Mouse (Mus musculus) olfactory bulb, adult 2 months (tissue): Measurements from ENCODE around the gene Ift43. TPM values are rescaled to one million over a fixed set of nuclear protein-coding genes. Genes with fewer than 3 reads are reported as not detected.

Experiments used
- H3K27ac ChIP-seq: fragments of 200-500 bp; 2 replicates; pipeline ENCODE4 v1.5.1; 2012; ENCODE audit warnings: low read depth, low read length; ENCODE audit not compliant: insufficient read depth
- H3K4me1 ChIP-seq: fragments of 200-500 bp; 2 replicates; pipeline ENCODE4 v1.6.1; 2012; ENCODE audit warnings: low read length; ENCODE audit not compliant: control insufficient read depth, insufficient read depth
- H3K4me3 ChIP-seq: fragments of 200-500 bp; 2 replicates; pipeline ENCODE4 v1.5.1; 2012; ENCODE audit warnings: mild to moderate bottlenecking, low read depth, low read length, moderate library complexity; ENCODE audit not compliant: insufficient read depth
- CTCF ChIP-seq: fragments of 200-500 bp; IDR thresholded peaks from 2 replicates; pipeline ENCODE4 v1.5.1; 2012; ENCODE audit warnings: low read depth, mild to moderate bottlenecking, low read length, moderate library complexity; ENCODE audit not compliant: insufficient read depth
- POLR2A ChIP-seq: fragments of 200-500 bp; IDR thresholded peaks from 2 replicates; pipeline ENCODE4 v1.6.1; 2012; ENCODE audit warnings: mild to moderate bottlenecking, low read depth, low read length, moderate library complexity; ENCODE audit not compliant: insufficient read depth
- WGBS: fragments of 180-500 bp; shearing (Covaris S2); methylation state at CpG from one replicate; pipeline ENCODE4 v1.1.7; 2018; 5-methylcytosine and 5-hydroxymethylcytosine counted together
- polyA plus RNA-seq: library from polyadenylated mRNA; stranded (reverse); fragments of >200 nt; gene quantifications from 2 replicates; pipeline ENCODE4 v1.2.4, GENCODE M21; 2012; ENCODE audit warnings: low replicate concordance; ENCODE audit not compliant: missing spikeins, insufficient read depth, insufficient read length

Gene Ift43
- polyA plus RNA-seq, 1 experiment = not detected

GRCm38 (mm10) chr12:86076321-86076901 lies 5.9 kb upstream of the Ift43 start:
- peaks cover 27% of the 10 kb centered on the region for H3K4me1 ChIP-seq
- H3K4me3 ChIP-seq = peak overlapping the region; percentile 80
- 5% methylated on average over 13 of the region's 13 CpGs for WGBS
- TF ChIP-seq CTCF = peak; percentile 45; the same call in 1 of the 2 replicates
- no peak for TF ChIP-seq POLR2A
- H3K27ac ChIP-seq = peak overlapping the region; percentile 87

GRCm38 (mm10) chr12:86077322-86077721 lies 5.0 kb upstream of the Ift43 start:
- H3K27ac ChIP-seq = peak overlapping the region; percentile 87
- 18% methylated on average over 8 of the region's 8 CpGs for WGBS
- H3K4me1 ChIP-seq = peaks cover 24% of the 10 kb centered on the region
- H3K4me3 ChIP-seq = peak overlapping the region; percentile 80
- TF ChIP-seq POLR2A (no peak), CTCF (no peak)

- Histone ChIP-seq H3K4me1 (peaks cover 23% of the 10 kb centered on the region), H3K4me3 (peak overlapping the region; percentile 80), H3K27ac (peak overlapping the region; percentile 87)
- TF ChIP-seq CTCF (no peak), POLR2A (no peak)
- 25% methylated on average over 11 of the region's 11 CpGs for WGBS
These were observed 4.6 kb upstream of the Ift43 start for GRCm38 (mm10) chr12:86077736-86078135.

GRCm38 (mm10) chr12:86078176-86078552 lies 4.2 kb upstream of the Ift43 start:
- 14% methylated on average over 9 of the region's 9 CpGs for WGBS
- TF ChIP-seq POLR2A (no peak), CTCF (no peak)
- Histone ChIP-seq H3K27ac (peak overlapping the region; percentile 87), H3K4me3 (peak overlapping the region; percentile 80), H3K4me1 (peaks cover 23% of the 10 kb centered on the region)

DNA sequence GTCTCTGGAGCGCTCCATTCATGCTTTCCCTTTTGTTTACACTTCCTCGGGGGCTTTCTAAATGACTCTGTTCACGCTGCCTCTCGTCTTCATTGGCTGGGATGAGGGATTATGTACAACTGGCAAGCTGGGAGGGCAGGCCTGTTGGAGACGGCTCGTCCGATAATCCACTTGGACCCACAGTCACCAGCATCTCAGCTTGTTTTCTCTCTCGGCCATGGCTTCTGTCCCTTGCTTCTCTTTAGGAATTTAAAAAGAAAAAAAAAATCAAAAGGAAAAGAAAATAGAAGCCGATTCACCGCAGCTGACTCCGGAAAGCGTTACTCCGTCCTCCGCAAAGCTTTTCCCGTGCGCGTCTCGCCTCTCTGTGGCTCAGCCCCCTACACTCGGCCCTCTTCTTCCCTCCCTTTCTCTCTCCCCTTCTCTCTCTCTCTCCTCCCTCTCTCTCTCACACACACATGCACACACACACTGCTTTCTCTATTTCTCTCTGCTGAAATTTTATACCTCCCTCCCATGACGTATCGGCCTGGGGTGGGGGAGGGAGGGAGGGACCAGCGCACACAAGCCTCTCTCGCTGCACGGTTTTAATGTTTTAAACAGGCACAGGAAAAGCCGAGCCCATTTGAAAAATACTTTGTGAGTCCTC lies 3.7 kb upstream of the Ift43 start, which contains the start of gene Tgfb3:
Gene Tgfb3, minus strand, starts transcription at position 489 of the 649 bp plus-strand sequence.
- TF ChIP-seq CTCF (no peak), POLR2A (peak; percentile 29; the same call in 1 of the 2 replicates)
- peaks cover 23% of the 10 kb centered on the region for H3K4me1 ChIP-seq
- WGBS = 2% methylated on average over 25 of the region's 25 CpGs
- peak within 1 kb of the TSS; percentile 87 for H3K27ac ChIP-seq
- peak within 1 kb of the TSS; percentile 80 for H3K4me3 ChIP-seq

GRCm38 (mm10) chr12:86079202-86079667 lies 3.1 kb upstream of the Ift43 start:
- H3K4me1 ChIP-seq = peaks cover 21% of the 10 kb centered on the region
- TF ChIP-seq POLR2A = no peak
- TF ChIP-seq CTCF = peak; percentile 92
- WGBS = 1% methylated on average over 31 of the region's 31 CpGs
- peak overlapping the region; percentile 80 for H3K4me3 ChIP-seq
- peak overlapping the region; percentile 74 for H3K27ac ChIP-seq

DNA sequence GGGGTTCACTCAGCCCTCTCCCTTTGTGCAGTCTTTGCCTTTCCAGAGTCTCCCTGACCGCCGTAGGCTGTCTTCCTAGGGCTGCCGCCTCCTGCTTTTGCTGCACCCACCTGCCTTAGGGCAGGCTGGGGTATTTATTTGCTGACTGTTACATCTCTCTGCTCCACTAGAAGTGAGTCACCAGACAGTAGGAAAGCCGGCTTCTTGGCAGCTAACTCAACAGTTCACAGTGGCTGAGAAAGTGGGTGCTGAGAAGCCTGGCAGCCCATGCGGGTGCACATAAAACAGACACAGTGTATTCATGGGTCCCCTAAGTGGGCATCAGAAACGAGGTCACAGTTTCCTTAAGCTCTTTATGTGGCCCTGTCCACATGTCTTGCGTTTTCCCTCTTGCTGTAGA lies 3.5 kb downstream of the Ift43 start:
- no peak for TF ChIP-seq CTCF
- no peak for TF ChIP-seq POLR2A

DNA sequence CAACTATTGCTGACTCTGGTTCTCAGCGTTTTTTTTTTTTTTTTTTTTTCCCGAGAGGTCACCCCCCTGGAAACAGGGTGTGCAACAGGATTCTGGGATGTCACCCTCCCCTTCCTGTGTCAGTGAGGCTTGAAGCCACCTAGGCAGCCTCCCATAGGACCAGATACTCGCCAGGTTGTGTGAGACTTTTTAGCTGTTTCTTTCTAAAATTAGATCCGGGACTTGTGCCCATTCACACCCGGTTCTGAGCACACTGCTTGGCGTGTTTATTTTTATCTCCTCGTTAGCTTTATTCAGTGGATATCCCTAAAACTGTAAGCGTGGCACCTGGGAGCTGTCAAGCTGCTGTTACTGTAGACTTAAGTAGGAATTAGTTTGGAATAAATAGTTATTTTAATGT lies 4.2 kb downstream of the Ift43 start:
- H3K27ac ChIP-seq = peak overlapping the region; percentile 68
- TF ChIP-seq CTCF (no peak), POLR2A (no peak)
- H3K4me3 ChIP-seq = no peak overlapping the region
- WGBS = 18% methylated on average over 8 of the region's 8 CpGs
- H3K4me1 ChIP-seq = peaks cover 38% of the 10 kb centered on the region

More for the DNA sequence above, 3.5 kb downstream of the Ift43 start:
- H3K4me3 ChIP-seq = no peak overlapping the region
- H3K27ac ChIP-seq = peak overlapping the region; percentile 68
- WGBS = 39% methylated on average over 7 of the region's 7 CpGs
- H3K4me1 ChIP-seq = peaks cover 32% of the 10 kb centered on the region

- WGBS = 80% methylated on average over 7 of the region's 7 CpGs
- Histone ChIP-seq H3K27ac (no peak overlapping the region), H3K4me3 (no peak overlapping the region), H3K4me1 (peaks cover 41% of the 10 kb centered on the region)
- TF ChIP-seq POLR2A = no peak
- no peak for TF ChIP-seq CTCF
These were observed 5.7 kb downstream of the Ift43 start for GRCm38 (mm10) chr12:86088042-86088441.
